Mouse (Mus musculus): ENCODE measurements around the gene Oaf.

Gene Oaf

DNA sequence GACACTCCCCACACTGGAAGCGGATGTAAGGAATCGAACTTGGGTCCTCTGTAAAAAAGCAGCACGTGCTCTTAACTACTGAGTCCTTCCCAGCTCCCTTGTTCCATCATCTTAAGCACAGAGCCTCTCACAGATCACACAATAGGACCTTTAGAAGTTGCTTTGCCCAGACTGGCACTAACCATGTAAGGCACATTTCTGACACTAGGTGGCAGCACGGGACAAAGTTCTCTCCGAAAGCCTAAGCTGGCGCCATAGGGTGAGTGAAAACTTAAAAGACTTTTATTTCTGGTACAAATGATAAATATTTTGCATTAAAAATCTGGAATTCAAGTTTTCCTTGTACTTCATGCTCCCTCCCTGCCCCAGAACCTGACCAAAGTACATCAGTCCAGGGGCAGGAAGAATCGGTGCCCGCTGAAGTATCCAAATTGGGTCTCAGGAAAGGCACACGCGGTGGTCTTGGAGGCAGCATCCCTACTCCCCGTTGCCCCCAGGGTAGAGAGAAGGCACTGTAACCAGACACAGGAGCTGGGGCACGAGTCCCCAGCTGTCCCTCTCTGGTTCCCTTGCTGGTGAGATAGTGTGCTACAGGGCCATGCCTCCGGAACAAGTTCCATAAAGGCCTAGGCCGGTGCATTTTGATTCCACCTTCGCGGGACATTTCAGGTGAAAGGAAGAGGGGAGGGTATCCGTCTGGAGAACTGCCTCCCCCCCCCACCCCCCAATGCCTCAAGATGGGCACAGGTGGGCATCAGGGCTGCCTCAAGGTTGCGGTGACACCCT is 17.9 kb downstream of the Oaf start:
- DNase-seq = peak; percentile 90

DNA sequence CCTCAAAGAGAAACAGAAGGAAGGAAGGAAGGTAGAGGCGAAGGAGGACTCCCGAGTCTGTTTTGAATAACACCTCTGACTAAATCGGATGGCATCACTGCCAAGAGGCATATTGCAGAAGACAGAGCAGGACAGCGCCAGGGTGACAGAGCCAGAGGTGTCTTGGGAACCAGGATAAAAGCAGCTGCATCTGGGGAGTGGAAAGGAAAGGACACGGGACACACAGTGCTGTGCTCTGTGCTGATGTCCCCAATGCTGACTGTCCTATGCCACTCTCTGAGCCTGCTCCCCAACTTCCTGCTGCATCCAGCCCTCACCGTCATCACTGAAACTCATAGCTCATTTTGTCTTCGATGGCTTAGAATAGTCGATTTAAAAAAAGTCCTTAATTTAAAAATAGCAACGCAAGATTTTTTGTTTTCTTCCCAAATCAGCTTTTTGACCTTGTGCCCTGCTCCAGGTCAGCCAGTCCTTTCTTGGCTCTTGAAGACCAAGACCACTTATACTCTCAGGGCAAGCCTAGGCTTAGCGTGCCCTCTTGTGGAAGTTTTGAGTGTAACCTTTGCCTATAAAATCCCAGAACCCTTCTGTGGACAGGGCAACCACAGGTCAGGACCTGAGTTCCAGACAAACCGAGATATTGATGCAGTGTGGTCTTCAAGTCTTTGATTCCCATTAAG is 28.8 kb downstream of the Oaf start:
- DNase-seq = peak; percentile 78

DNA sequence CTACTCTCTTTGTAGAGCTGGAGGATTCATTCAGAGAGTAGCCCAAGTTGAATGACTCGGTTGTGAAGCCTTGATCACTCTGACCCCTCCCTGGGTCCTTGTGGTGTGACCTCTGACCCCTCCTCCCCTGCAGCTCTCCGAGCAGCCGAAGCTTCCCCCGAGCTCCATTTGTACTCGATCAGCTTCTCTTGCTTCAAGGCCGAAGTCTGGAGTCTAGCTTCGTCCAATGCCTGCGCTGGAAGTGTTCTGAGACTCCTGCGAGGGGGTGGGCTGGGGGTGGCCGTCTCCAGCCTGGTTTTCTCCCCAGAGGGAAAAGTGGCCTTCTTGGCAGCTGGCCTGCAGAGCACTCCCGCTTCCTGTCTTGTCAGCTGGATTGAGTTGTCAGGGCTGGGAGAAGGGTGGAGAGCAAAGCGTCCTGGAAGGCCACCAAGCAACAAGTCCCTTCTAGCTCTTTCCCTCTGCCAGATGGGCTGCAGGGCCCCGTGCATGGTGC is 29.5 kb downstream of the Oaf start, which contains the start of gene Pou2f3:
Gene Pou2f3 (minus strand): TSS at position 180 of the 493 bp plus-strand sequence.
- peak; percentile 92 for DNase-seq

DNA sequence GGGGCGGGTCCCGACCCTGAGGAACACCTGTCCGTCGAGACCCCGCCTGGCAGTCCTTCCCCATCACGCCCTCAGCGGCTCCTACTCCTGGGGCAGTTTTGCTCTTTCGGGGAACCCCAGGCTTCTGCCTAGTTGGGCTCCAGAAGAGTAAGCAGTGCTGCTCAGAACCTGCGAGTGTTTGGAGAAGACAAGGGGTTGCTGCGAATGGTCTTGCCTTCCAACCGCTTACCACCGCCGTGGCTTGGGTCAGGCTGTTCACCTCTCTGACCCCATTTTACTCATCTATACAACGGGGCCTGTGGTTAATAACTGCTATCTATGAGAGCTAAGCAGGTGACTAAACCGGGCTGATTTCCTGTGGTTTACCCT is 33.7 kb downstream of the Oaf start:
- DNase-seq = no peak

DNA sequence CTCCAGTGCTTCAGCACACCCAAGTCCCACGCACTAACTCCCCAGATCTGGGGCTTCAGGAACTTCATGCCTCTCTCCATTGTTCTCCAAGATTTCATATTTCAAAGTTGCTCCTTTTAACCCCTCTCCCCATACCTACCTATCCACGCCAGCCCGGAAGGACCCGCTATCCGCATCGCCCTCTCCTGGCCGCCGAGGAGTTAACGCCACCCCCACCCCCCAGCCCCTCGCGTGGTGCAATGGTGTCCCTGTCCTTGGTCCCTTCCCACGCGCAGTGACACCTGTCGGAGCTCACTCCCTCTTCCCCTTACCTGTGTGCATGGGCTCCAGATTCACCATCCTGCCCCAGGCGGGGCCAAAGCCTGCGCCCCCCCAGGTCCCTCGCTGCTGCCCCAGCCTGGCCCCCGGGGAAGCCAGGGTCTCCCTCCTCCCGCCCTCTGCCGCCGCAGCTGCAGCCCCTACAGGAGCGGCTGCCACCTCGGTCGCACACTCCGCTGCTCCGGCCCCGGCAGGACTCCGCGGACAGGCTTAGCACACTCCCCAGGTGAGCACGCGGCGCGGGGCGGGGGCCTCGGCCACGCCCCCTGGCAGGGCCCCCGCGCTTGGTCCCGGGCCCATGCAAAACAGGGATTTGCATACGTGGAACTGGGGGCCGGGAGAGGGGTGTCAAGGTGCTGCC is 34.2 kb downstream of the Oaf start:
- DNase-seq = no peak

DNA sequence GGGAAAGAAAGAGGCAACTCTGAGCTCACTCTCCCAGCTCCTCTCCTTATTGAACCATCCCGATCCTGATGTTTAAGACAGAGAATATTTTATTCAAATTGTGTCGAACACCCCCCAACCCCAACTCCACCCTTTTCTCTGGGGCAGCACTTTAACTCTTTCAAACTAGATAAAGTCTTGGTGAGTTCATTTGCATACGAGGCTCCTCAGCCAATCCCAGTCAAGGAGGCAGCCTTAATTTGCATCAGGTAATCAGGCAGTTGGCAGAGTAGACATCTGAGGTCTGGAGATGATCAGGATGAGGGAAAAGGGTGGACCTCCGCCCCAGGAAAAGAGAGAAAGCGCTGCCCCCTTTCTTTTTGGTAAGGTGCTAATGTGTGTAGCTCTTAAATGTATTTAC is 39.5 kb downstream of the Oaf start:
- DNase-seq = no peak

DNA sequence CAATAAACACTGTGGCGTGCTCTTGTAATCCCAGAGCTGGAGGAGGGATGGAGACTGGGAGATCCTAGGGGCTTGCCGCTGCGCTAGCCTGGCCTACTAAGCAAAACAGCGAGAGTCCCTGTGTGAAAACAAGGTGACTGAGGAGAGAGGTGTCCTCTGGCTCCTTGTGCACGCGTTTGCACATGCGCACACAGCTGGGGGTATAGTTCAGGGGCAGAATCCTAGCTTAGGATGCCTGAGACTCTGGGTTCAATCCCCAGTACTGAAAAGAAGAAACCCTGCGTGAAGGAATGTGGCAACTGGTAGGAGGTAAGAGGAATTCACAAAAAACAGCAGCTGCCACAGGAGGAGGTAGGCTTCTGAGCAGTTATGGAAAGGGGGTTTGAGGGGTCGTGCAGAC is 45.7 kb downstream of the Oaf start:
- no peak for DNase-seq

DNA sequence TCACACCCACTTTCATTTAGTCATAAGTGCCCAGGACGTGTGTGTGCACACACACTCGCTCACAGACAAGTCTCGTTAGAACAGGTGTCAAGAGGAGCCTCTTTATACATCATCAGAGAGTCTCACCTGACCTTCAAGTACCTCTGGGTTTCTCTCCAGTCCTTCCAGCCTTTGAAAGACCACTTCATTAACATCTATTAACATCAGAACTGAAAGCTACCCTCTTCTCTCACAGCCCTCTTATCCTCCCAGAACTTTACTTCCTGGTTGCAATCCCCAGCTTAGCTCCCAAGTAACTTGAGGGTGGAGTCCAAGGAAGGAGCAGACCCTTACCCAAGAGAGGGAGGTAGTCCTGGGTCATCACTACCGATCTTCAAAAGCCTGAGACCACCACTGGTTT is 48.1 kb downstream of the Oaf start:
- DNase-seq = no peak

DNA sequence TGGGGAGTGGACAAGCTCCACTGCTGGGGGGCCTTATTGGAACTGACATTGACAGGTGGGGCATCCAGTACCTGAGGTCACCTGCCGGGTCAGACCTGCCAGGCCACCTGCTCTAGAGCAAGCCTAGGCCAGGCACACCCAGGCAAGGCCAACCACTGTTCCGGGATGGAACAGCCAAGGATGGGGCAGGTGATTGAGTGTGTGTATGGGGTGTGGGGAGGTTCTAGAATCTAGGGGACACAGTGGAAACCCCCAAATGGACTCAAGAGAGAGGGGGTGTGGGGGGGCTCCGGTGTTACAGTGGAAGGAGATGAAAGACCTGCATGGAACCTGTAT is 50.7 kb downstream of the Oaf start:
- DNase-seq = no peak

DNA sequence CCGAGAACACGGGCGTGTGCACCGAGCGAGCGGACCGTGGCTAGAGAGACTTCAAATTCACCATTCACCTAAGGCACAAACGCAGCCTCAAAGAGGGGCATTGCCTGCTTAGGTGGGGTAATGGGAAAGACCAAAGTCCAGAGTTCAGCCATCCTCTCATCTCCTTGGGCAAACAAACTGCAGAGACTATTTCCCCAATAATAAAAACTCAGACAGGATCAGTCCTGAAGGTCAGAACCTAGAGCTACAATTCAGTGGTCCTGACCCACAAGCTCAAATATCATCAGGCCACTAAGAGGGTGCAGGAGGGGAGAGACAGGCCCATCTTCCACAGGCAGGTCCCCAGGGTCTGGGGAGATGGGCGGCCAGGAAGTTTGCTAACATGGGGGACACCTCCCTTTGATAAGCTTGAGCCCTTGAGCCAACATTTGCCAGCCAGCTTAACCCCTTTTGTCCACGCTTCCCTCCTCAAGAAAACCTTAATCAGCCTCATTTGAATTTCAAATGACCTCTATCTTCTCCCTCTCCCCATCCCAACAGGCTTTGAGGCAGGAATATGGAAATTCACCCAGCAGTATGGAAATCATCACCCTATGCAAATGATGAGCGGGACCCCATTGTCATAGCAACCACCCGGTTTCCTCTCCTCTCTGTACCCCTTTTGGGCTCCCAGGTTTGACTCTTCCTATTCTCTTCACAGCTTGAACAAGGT is 51.2 kb downstream of the Oaf start:
- DNase-seq = no peak

DNA sequence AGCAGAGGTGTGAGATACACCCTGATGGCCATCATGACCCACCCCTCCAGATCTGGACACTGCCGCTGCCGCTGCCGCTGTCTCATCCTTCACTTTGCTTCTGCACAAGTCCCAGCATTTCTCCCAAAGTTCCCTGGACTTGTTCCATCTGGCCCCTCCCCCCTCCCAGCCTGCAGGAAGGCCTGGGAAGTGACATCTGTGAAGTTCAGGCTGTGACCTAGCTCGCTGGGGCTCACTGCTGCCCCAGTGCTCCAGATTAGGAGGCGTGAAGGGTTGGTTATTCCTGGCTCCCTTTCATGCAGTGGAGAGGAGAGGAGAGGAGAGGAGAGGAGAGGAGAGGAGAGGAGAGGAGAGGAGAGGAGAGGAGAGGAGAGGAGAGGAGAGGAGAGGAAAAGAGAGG is 60.1 kb downstream of the Oaf start:
- DNase-seq = peak; percentile 51

DNA sequence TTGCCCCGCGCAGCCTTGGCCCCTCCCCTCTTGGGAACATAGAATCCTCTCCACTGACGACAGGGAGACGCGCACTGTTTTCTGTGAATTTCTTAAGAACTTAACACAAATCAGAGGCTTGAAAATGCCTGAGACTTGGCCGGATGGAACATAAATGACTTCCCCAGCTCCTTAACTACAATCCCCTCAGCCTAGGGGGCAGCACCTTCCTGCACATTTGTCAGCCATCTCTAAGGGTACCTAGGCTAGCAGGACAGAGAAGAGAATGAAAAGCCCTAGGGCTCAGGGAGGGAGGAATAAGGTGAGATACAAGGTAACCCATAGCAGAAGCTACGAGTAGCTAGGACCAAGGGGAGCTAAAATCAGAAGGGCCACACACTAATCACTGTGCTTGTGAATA is 61.5 kb downstream of the Oaf start:
- no peak for DNase-seq
